Mouse (Mus musculus) small intestine, adult 2 months (tissue): ENCODE data around the gene Slc37a1. TPM values are rescaled to one million over a fixed set of nuclear protein-coding genes. Genes with fewer than 3 reads are reported as not detected.
"Not testable (repeated sequence)": the region's sequence is repeated elsewhere in the genome, so short reads cannot be mapped to it uniquely, and the experiment has no call there.

Source experiments
- H3K27ac ChIP-seq: fragments of 200-500 bp; 2 replicates; pipeline ENCODE4 v1.5.1; 2012; ENCODE audit warnings: low read depth, low read length, control low read depth, inconsistent platforms; ENCODE audit not compliant: insufficient read depth
- H3K27me3 ChIP-seq: fragments of 200-500 bp; 2 replicates; pipeline ENCODE4 v1.6.1; 2012; ENCODE audit warnings: mild to moderate bottlenecking, moderate library complexity, low read length, inconsistent platforms; ENCODE audit not compliant: control insufficient read depth, insufficient read depth
- H3K36me3 ChIP-seq: fragments of 200-500 bp; 2 replicates; pipeline ENCODE4 v1.6.1; 2012; ENCODE audit warnings: mild to moderate bottlenecking, low read length, control low read depth, inconsistent platforms; ENCODE audit not compliant: control insufficient read depth, insufficient read depth
- H3K4me1 ChIP-seq: fragments of 200-500 bp; 2 replicates; pipeline ENCODE4 v1.6.1; 2012; ENCODE audit warnings: low read length, inconsistent platforms, mixed read lengths; ENCODE audit not compliant: control insufficient read depth, insufficient read depth, insufficient read length
- H3K4me3 ChIP-seq: fragments of 200-500 bp; 2 replicates; pipeline ENCODE4 v1.5.1; 2012; ENCODE audit warnings: low read depth, mild to moderate bottlenecking, control low read depth, inconsistent platforms, low read length, moderate library complexity
- CTCF ChIP-seq: fragments of 200-500 bp; IDR thresholded peaks from 2 replicates; pipeline ENCODE4 v1.5.1; 2012; ENCODE audit warnings: low read depth, mild to moderate bottlenecking, control low read depth, inconsistent platforms, low read length, moderate library complexity, mixed read lengths; ENCODE audit not compliant: insufficient replicate concordance, insufficient read length; ENCODE audit errors: extremely low read depth
- POLR2A ChIP-seq: fragments of 200-500 bp; IDR thresholded peaks from 2 replicates; pipeline ENCODE4 v1.6.1; 2012; ENCODE audit warnings: low read depth, mild to moderate bottlenecking, control low read depth, inconsistent platforms, low read length, moderate library complexity
- WGBS: fragments of 180-500 bp; shearing (Covaris S2); methylation state at CpG from one replicate; pipeline ENCODE4 v1.1.7; 2018; 5-methylcytosine and 5-hydroxymethylcytosine counted together
- polyA plus RNA-seq: library from polyadenylated mRNA; depleted of rRNA; stranded (reverse); fragments of >200 nt; gene quantifications from 2 replicates; pipeline ENCODE4 v1.2.3, GENCODE M21; 2012

Slc37a1 gene
- polyA plus RNA-seq, 1 experiment, result 145 TPM

DNA sequence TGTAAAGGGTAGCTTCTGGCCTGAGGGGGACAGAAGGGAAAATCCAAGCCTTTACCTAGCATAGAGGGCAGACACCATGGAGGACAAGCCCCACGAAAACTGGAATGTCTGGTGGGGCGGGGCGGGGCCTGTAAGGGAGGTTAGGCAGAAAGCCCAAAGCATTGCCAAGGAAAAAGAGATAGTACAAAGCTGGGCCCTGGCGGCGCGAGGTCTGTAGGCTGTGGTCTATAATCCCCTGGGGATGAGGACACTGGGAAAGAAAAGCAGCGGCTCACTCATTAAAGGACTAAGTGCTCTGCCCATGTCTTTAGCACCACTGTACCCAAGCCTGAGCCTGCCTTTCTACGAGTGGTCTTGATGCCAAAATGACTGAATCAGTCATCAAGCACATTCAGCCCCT, 65.4 kb downstream of the Slc37a1 start:
- Histone ChIP-seq H3K4me1 (no peaks in the 10 kb centered on the region; the same call in 1 of the 2 replicates), H3K27ac (no peak overlapping the region), H3K27me3 (no peaks in the 10 kb centered on the region), H3K36me3 (peaks cover 36% of the 10 kb centered on the region), H3K4me3 (no peak overlapping the region)
- TF ChIP-seq CTCF (no peak), POLR2A (no peak)
- WGBS, result 50% methylated on average over 8 of the region's 8 CpGs

DNA sequence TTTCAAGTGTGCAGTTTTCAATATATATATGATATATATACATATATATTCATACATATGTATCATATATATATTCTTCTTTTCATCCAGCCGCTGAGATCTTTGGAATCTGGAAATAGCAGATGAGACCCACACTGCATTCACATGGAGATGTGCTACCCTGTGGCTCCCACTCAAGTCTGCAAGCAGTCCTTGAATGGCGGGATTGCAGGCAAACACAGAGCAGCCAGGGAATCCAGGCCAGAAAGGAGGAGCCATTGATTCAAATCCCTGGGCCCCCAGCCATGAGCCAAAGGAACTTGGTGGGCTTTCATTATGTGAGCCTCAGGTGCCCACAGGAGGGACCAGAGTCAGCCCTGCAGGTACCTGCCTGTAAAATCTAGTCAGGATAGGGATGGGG, 66.7 kb downstream of the Slc37a1 start:
- Histone ChIP-seq H3K36me3 (peaks cover 24% of the 10 kb centered on the region), H3K27me3 (no peaks in the 10 kb centered on the region), H3K27ac (no peak overlapping the region), H3K4me1 (no peaks in the 10 kb centered on the region; the same call in 1 of the 2 replicates), H3K4me3 (no peak overlapping the region)
- TF ChIP-seq POLR2A (no peak), CTCF (no peak)
- WGBS, result 85% methylated on average over 2 of the region's 2 CpGs

DNA sequence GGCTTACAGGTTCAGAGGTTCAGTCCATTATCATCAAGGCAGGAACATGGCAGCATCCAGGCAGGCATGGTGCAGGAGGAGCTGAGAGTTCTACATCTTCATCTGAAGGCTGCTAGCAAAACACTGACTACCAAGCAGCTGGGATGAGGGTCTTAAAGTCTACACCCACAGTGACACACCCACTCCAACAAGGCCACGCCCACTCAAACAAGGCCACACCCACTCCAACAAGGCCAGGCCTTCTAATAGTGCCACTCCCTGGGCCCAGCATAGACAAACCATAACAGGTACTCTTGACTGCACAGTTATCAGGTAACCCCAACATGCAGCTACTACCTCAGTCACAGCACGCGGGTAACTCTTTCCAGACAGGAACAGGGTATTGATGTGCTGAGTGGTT, 68.1 kb downstream of the Slc37a1 start:
- H3K4me3 ChIP-seq, H3K27ac ChIP-seq: not testable (repeated sequence)

DNA sequence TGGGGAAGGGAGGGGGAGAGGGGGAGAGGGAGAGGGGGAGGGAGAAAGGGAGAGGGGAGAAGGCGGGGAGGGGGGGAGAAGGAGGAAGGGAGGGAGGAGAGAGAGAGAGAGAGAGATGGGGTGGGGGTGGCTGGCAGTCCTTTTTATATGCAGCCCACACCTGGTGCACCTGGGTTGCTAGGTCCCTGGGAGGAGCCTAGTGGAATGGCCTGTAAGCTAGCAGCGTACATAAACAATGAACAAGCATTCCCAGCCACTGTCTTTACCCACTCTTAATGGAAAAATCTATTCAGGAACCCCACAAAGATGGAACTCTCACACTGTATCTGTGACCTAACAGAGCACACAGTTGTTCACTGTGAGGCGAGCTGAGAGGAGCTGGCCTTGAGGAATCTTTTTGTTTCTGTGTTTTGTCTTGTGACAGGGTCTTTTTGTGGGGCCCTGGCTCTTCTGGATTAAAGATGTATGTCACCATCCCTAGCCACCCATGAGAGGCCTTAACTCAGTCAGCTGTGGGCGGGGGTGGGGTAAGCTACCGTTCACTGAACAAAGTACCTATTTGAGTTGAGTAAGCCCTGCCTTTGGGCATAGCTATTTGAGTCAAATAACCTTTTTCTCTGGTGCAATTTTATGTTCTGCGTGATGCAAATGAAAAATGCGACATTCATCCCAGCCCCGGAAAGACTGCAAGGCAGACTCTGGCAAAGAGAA, 69.4 kb downstream of the Slc37a1 start:
- peaks cover 5% of the 10 kb centered on the region for H3K4me1 ChIP-seq
- 59% methylated on average over 8 of the region's 8 CpGs for WGBS
- H3K27me3 ChIP-seq, result no peaks in the 10 kb centered on the region
- TF ChIP-seq POLR2A (no peak), CTCF (no peak)
- no peak overlapping the region for H3K27ac ChIP-seq
- H3K36me3 ChIP-seq, result peaks cover 4% of the 10 kb centered on the region
- no peak overlapping the region for H3K4me3 ChIP-seq

More for the DNA sequence above, 68.1 kb downstream of the Slc37a1 start:
- WGBS, result 68% methylated on average over 3 of the region's 3 CpGs
- peaks cover 12% of the 10 kb centered on the region for H3K36me3 ChIP-seq
- not testable (repeated sequence) for H3K4me1 ChIP-seq, H3K27me3 ChIP-seq

DNA sequence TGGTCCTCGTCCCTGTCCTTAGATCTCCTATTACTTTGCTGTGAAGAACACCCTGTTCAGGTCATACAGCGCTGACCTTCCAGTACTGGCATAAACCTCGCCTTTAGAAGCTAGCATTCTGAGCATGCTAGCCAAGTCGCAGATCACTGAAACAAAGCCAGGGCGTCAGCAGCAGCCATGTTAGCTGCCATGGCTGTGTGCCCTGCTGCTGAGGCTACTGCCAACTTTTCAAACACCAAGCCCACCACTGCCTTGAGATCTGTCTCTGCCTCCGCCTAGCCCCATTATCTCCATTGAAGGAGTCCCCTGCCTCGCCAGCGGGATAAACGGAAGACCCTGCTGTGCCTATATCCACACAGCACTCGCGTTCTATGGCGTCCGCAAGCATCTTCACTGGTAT, 74.0 kb downstream of the Slc37a1 start:
- WGBS, result 86% methylated on average over 13 of the region's 13 CpGs
- H3K27ac ChIP-seq, result no peak overlapping the region
- H3K27me3 ChIP-seq, result no peaks in the 10 kb centered on the region
- no peak overlapping the region for H3K4me3 ChIP-seq
- TF ChIP-seq CTCF (no peak), POLR2A (no peak)
- H3K36me3 ChIP-seq, result no peaks in the 10 kb centered on the region
- peaks cover 19% of the 10 kb centered on the region for H3K4me1 ChIP-seq

DNA sequence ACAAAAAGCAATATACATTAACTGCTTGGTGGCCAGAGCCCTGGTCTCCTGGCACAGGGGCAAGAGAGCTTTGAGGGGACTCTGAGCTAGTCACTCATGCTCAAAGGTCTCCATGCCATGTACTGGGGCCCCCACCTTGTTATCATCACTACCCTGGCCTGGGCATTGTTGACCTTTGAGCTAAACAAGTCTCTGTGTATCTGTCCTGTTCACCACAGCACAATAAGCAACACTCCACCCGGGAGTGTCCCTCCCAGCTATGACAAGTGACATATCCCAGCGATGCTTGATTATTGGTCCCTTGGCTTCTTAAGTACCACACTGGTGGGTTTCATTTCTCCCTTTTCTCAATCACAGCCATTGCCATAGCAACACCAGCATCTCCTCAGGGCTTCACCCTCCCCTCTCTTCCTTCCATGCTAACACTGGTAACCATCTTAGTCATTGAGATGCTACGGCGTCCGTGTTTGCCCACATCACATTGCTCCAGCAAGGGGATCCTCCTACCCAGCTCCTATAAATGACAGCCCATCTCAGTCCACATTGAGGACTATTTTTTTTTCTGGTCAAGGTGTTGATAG, 79.1 kb downstream of the Slc37a1 start:
- no peak overlapping the region for H3K27ac ChIP-seq
- H3K4me3 ChIP-seq, result no peak overlapping the region
- 65% methylated on average over 5 of the region's 5 CpGs for WGBS
- TF ChIP-seq POLR2A (no peak), CTCF (no peak)
- peaks cover 18% of the 10 kb centered on the region for H3K4me1 ChIP-seq
- no peaks in the 10 kb centered on the region for H3K27me3 ChIP-seq
- no peaks in the 10 kb centered on the region for H3K36me3 ChIP-seq

DNA sequence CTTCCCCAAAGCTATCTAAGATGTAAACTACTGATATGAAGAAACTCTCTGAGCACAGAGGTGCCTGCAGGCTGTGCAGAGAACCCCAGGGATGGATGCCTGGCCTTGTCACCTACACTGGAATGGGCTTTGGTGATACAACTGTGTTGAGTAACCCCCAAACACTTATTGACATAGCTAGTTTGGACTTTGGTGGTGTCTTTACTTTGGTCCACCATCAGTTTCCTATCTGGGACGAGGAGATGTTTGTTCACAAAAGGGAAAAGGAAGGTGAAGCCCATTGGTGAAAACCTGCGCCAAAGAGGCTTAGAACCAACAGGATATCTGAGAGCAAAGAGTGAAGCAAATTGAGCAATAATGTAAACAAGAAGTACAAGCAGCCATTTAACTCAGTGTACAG, 83.6 kb downstream of the Slc37a1 start:
- H3K27me3 ChIP-seq, result no peaks in the 10 kb centered on the region
- no peak overlapping the region for H3K27ac ChIP-seq
- no peaks in the 10 kb centered on the region for H3K36me3 ChIP-seq
- peaks cover 6% of the 10 kb centered on the region; the same call in 1 of the 2 replicates for H3K4me1 ChIP-seq
- 77% methylated on average over 2 of the region's 2 CpGs for WGBS
- H3K4me3 ChIP-seq, result no peak overlapping the region
- TF ChIP-seq CTCF (no peak), POLR2A (no peak)
